Mouse (Mus musculus) liver, postnatal 0 days (tissue): ENCODE results near the gene Alg9. TPM values are rescaled to one million over a fixed set of nuclear protein-coding genes. Genes with fewer than 3 reads are reported as not detected.

Experiments used
- ATAC-seq: fragments of 200-750 bp; cut with Nextera tagmentation; 2 replicates; pipeline ENCODE4 v1.8.0; 2017; ENCODE audit warnings: mild to moderate bottlenecking, moderate library complexity
- DNase-seq: peaks from one replicate; pipeline ENCODE4 v3.0.0-alpha.2; 2016
- H3K27ac ChIP-seq: fragments of 300-500 bp; sonication (generic); 2 replicates; pipeline ENCODE4 v1.5.1; 2014; ENCODE audit warnings: antibody characterized with exemption, moderate library complexity, mild to moderate bottlenecking, low read depth
- H3K27me3 ChIP-seq: fragments of 300-500 bp; sonication (generic); 2 replicates; pipeline ENCODE4 v1.6.1; 2014; ENCODE audit warnings: low read length, control low read depth, mixed read lengths; ENCODE audit not compliant: insufficient read depth
- H3K36me3 ChIP-seq: fragments of 300-500 bp; sonication (generic); replicated peaks from 2 replicates; pipeline ENCODE4 v1.6.1; 2014; ENCODE audit warnings: mild to moderate bottlenecking, control low read depth, low read length, moderate library complexity, mixed read lengths; ENCODE audit not compliant: insufficient read depth
- H3K4me1 ChIP-seq: fragments of 300-500 bp; sonication (generic); 2 replicates; pipeline ENCODE4 v1.6.1; 2014; ENCODE audit warnings: antibody characterized with exemption, mild to moderate bottlenecking, control low read depth; ENCODE audit not compliant: insufficient read depth
- H3K4me2 ChIP-seq: fragments of 300-500 bp; sonication (generic); 2 replicates; pipeline ENCODE4 v1.6.1; 2014; ENCODE audit warnings: low read depth, mild to moderate bottlenecking, low read length, moderate library complexity, mixed read lengths
- H3K4me3 ChIP-seq: fragments of 300-500 bp; sonication (generic); 2 replicates; pipeline ENCODE4 v1.5.1; 2014; ENCODE audit warnings: low read depth, low read length
- H3K9ac ChIP-seq: fragments of 300-500 bp; sonication (generic); replicated peaks from 2 replicates; pipeline ENCODE4 v1.6.1; 2014; ENCODE audit warnings: mild to moderate bottlenecking, moderate library complexity
- H3K9me3 ChIP-seq: fragments of 300-500 bp; sonication (generic); 2 replicates; pipeline ENCODE4 v1.6.1; 2016; ENCODE audit warnings: mild to moderate bottlenecking, control low read depth, low read length, mixed read lengths
- CTCF ChIP-seq: sonication (generic); IDR thresholded peaks from 2 replicates; pipeline ENCODE4 v1.5.1; 2016; ENCODE audit warnings: antibody characterized with exemption, low read depth
- EP300 ChIP-seq: IDR thresholded peaks from 2 replicates; pipeline ENCODE4 v1.6.1; 2016; ENCODE audit warnings: antibody characterized with exemption, low read depth, mild to moderate bottlenecking
- WGBS: fragments of 180-500 bp; shearing (Covaris S2); extraction: QIAGEN DNeasy Blood & Tissue Kit; methylation state at CpG from one replicate; pipeline ENCODE4 v1.1.7; 2014; ENCODE audit not compliant: insufficient replicate concordance; 5-methylcytosine and 5-hydroxymethylcytosine counted together
- polyA plus RNA-seq: library from polyadenylated mRNA; unstranded; fragments of >200 nt; fragmentation: Nextera tagmentation; extraction: Ambion mirVana; gene quantifications from 2 replicates; pipeline ENCODE4 v1.2.1, GENCODE M21; 2015

Gene Alg9
- polyA plus RNA-seq, 1 experiment from 2014 or later: 8.6 TPM

GRCm38 (mm10) chr9:50847133-50847532 is 72.3 kb downstream of the Alg9 start:
- Histone ChIP-seq H3K27me3 (no peaks in the 10 kb centered on the region), H3K4me3 (no peak overlapping the region), H3K27ac (no peak overlapping the region), H3K9ac (no peak overlapping the region), H3K4me2 (no peak overlapping the region), H3K9me3 (no peaks in the 10 kb centered on the region), H3K36me3 (peaks cover 5% of the 10 kb centered on the region), H3K4me1 (peaks cover 28% of the 10 kb centered on the region)
- ATAC-seq (no peak), DNase-seq (no peak)
- WGBS: 85% methylated on average over 6 of the region's 6 CpGs
- TF ChIP-seq CTCF: no peak
- TF ChIP-seq EP300: no peak

DNA sequence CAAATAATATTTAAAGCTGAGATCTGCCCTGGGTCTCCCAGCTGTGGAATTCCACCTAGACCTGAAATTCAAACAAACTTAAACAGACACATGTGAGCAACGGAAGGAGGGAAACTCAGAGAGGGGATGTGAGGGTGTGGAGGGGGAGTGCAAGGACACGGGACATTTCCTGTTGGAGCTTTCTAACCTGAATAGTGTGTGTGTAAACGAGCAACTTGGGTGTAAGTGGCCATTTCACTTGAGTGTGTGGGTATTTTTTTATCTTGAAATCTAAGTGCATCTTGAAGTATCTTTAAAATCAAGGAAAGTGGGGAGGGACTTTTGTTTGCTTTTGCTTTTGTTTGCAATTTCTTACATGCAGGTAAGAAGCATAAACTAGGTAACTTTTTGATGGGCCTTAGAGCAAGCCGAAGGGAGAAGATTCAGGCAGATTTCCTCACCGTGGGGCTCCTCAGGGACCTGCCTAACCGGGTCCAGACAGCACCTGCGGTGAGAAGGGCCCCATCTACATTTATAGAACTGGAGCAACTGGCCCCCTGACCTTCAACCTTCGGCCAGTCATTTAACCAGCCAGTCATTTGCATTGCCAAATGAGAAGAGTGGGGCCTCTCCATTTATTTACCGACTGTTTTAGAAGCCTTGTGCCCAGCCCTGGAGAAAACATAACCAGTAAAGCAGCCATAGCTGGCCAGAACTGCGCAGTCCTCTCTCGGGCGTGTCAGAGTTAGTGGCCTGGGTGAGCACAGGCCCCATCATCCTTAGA is 73.0 kb downstream of the Alg9 start:
- Histone ChIP-seq H3K4me1 (peaks cover 30% of the 10 kb centered on the region), H3K9me3 (no peaks in the 10 kb centered on the region), H3K9ac (no peak overlapping the region; the same call in 1 of the 2 replicates), H3K27me3 (no peaks in the 10 kb centered on the region), H3K4me3 (no peak overlapping the region), H3K4me2 (no peak overlapping the region), H3K27ac (0 out of 2 replicates have a peak overlapping the region, but pooled peaks have one; percentile 24), H3K36me3 (peaks cover 5% of the 10 kb centered on the region)
- WGBS: 63% methylated on average over 12 of the region's 12 CpGs
- no peak for DNase-seq
- ATAC-seq: peak; percentile 7; the same call in 1 of the 2 replicates
- TF ChIP-seq CTCF (no peak), EP300 (no peak)

GRCm38 (mm10) chr9:50848821-50849220 is 74.0 kb downstream of the Alg9 start:
- no peak for TF ChIP-seq CTCF
- TF ChIP-seq EP300: no peak
- H3K27ac ChIP-seq: no peak overlapping the region
- no peak overlapping the region for H3K9ac ChIP-seq
- H3K27me3 ChIP-seq: no peaks in the 10 kb centered on the region
- H3K4me3 ChIP-seq: no peak overlapping the region
- no peak for DNase-seq
- no peak overlapping the region for H3K4me2 ChIP-seq
- ATAC-seq: 0 out of 2 replicates have a peak, but pooled peaks have one; percentile 3
- peaks cover 39% of the 10 kb centered on the region for H3K4me1 ChIP-seq
- no peaks in the 10 kb centered on the region for H3K9me3 ChIP-seq
- WGBS: 67% methylated on average over 5 of the region's 5 CpGs
- peaks cover 3% of the 10 kb centered on the region; the same call in 1 of the 2 replicates for H3K36me3 ChIP-seq

GRCm38 (mm10) chr9:50849249-50849648 is 74.4 kb downstream of the Alg9 start:
- 23% methylated on average over 8 of the region's 8 CpGs for WGBS
- H3K27ac ChIP-seq: no peak overlapping the region
- TF ChIP-seq CTCF: peak; percentile 94
- TF ChIP-seq EP300: peak; percentile 28; the same call in 1 of the 2 replicates
- no peak overlapping the region for H3K4me2 ChIP-seq
- no peaks in the 10 kb centered on the region for H3K9me3 ChIP-seq
- H3K9ac ChIP-seq: no peak overlapping the region
- no peaks in the 10 kb centered on the region for H3K36me3 ChIP-seq
- ATAC-seq (peak; percentile 74), DNase-seq (peak; percentile 91)
- peaks cover 43% of the 10 kb centered on the region for H3K4me1 ChIP-seq
- no peak overlapping the region for H3K4me3 ChIP-seq
- H3K27me3 ChIP-seq: no peaks in the 10 kb centered on the region

DNA sequence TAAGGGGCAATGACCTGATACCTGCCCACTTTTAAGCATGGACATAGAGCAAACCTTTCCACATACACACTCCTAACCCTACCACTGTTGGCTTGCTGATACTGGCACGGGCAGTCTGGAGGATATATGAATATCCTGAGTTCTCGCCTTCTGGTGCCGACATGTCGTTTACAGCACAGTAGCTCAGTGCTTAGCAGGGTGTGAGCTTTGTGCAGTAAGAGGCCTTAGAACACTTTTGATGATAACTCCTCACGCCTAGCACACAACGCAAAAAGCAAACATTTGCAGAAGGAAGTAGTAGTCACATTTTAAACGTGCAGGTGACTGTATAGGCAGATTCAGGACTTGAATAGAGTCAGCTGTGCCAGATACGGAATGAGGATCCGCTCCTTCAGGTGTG is 74.9 kb downstream of the Alg9 start:
- no peaks in the 10 kb centered on the region for H3K9me3 ChIP-seq
- no peaks in the 10 kb centered on the region for H3K27me3 ChIP-seq
- DNase-seq: no peak
- 54% methylated on average over 9 of the region's 9 CpGs for WGBS
- H3K27ac ChIP-seq: no peak overlapping the region
- H3K4me2 ChIP-seq: no peak overlapping the region
- no peaks in the 10 kb centered on the region for H3K36me3 ChIP-seq
- TF ChIP-seq EP300 (no peak), CTCF (no peak)
- no peak for ATAC-seq
- peaks cover 48% of the 10 kb centered on the region for H3K4me1 ChIP-seq
- no peak overlapping the region for H3K4me3 ChIP-seq
- H3K9ac ChIP-seq: no peak overlapping the region

DNA sequence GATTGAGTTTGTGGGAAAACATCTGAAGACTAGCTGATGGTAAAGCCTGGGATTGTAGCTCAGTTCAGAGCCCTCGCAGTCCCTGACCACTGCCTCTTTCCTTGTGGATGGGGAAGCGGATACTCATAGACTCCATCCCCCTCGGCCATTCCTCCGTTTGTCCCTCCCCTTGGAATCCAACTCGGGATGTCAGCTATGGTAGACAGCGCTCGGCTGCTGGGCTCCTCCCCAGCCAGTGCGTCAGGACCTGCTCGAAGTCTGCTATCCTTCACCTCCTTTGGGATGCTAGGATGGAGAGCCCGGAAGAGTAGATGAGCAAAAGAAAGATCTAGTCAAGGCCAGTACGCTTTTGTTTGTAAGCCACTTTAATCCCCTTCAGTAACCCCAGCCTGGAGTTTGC is 75.5 kb downstream of the Alg9 start:
- H3K4me3 ChIP-seq: no peak overlapping the region
- H3K27me3 ChIP-seq: no peaks in the 10 kb centered on the region
- H3K27ac ChIP-seq: no peak overlapping the region
- no peaks in the 10 kb centered on the region for H3K36me3 ChIP-seq
- no peaks in the 10 kb centered on the region for H3K9me3 ChIP-seq
- no peak overlapping the region for H3K9ac ChIP-seq
- DNase-seq (no peak), ATAC-seq (no peak)
- peaks cover 48% of the 10 kb centered on the region for H3K4me1 ChIP-seq
- WGBS: 45% methylated on average over 11 of the region's 11 CpGs
- TF ChIP-seq CTCF (no peak), EP300 (no peak)
- peak overlapping the region; percentile 5; the same call in 1 of the 2 replicates for H3K4me2 ChIP-seq
